Mouse (Mus musculus): ENCODE data around the gene Lmbrd2.

Gene Lmbrd2

GRCm38 (mm10) chr15:9140252-9140680 lies at the start of gene Lmbrd2:
Lmbrd2 (plus strand) TSS chr15:9140550.
- peak; percentile 99 for DNase-seq (ENCODE audit: low read depth, low spot score)

- no peak for DNase-seq (ENCODE audit: low read depth, low spot score)
These were observed 49.7 kb upstream of the Lmbrd2 start for GRCm38 (mm10) chr15:9090662-9091061.

GRCm38 (mm10) chr15:9093598-9094365 lies 46.6 kb upstream of the Lmbrd2 start:
- DNase-seq (ENCODE audit: low read depth, low spot score), result no peak

GRCm38 (mm10) chr15:9094366-9094750 lies 46.0 kb upstream of the Lmbrd2 start:
- peak; percentile 90 for DNase-seq (ENCODE audit: low read depth, low spot score)

GRCm38 (mm10) chr15:9096865-9097264 lies 43.5 kb upstream of the Lmbrd2 start:
- no peak for DNase-seq (ENCODE audit: low read depth, low spot score)

- DNase-seq (ENCODE audit: low read depth, low spot score), result no peak
These were observed 39.8 kb upstream of the Lmbrd2 start for GRCm38 (mm10) chr15:9100446-9101077.

GRCm38 (mm10) chr15:9106303-9107074 lies 33.9 kb upstream of the Lmbrd2 start:
- DNase-seq (ENCODE audit: low read depth, low spot score), result no peak

GRCm38 (mm10) chr15:9110526-9111347 lies 29.6 kb upstream of the Lmbrd2 start:
- DNase-seq (ENCODE audit: low read depth, low spot score), result no peak

- no peak for DNase-seq (ENCODE audit: low read depth, low spot score)
These were observed 28.7 kb upstream of the Lmbrd2 start for GRCm38 (mm10) chr15:9111648-9112047.

GRCm38 (mm10) chr15:9113556-9113955 lies 26.8 kb upstream of the Lmbrd2 start:
- no peak for DNase-seq (ENCODE audit: low read depth, low spot score)

- DNase-seq (ENCODE audit: low read depth, low spot score), result no peak
These were observed 26.2 kb upstream of the Lmbrd2 start for GRCm38 (mm10) chr15:9114131-9114530.

GRCm38 (mm10) chr15:9114599-9114998 lies 25.8 kb upstream of the Lmbrd2 start:
- DNase-seq (ENCODE audit: low read depth, low spot score), result no peak

GRCm38 (mm10) chr15:9118852-9119251 lies 21.5 kb upstream of the Lmbrd2 start:
- DNase-seq (ENCODE audit: low read depth, low spot score), result no peak

- peak; percentile 75 for DNase-seq (ENCODE audit: low read depth, low spot score)
These were observed 20.3 kb upstream of the Lmbrd2 start for GRCm38 (mm10) chr15:9120081-9120480.

- no peak for DNase-seq (ENCODE audit: low read depth, low spot score)
These were observed 17.4 kb upstream of the Lmbrd2 start for GRCm38 (mm10) chr15:9122989-9123388.

GRCm38 (mm10) chr15:9124856-9125255 lies 15.5 kb upstream of the Lmbrd2 start:
- no peak for DNase-seq (ENCODE audit: low read depth, low spot score)

- peak; percentile 25 for DNase-seq (ENCODE audit: low read depth, low spot score)
These were observed 13.1 kb upstream of the Lmbrd2 start for GRCm38 (mm10) chr15:9127051-9127791.

GRCm38 (mm10) chr15:9130772-9131498 lies 9.4 kb upstream of the Lmbrd2 start:
- DNase-seq (ENCODE audit: low read depth, low spot score), result peak; percentile 28

- DNase-seq (ENCODE audit: low read depth, low spot score), result no peak
These were observed 8.9 kb upstream of the Lmbrd2 start for GRCm38 (mm10) chr15:9131499-9131888.
